Mouse (Mus musculus) C2C12 (cell line): ENCODE measurements at regions not wholly inside any gene's neighbourhood (a gene's known extent, or its start where the extent isn't known, plus 50 kb on each side); places are given as distances from the start of the nearest gene placed in this dataset.

Experiments
- H3K27me3 ChIP-seq: one replicate; pipeline ENCODE4 v1.6.1; 2011; ENCODE audit not compliant: control insufficient read depth, insufficient read depth, insufficient read length
- H3K36me3 ChIP-seq: one replicate; pipeline ENCODE4 v1.6.1; 2011; ENCODE audit not compliant: control insufficient read depth, insufficient read depth
- H3K4me3 ChIP-seq: one replicate; pipeline ENCODE4 v1.5.1; 2011; ENCODE audit warnings: mild to moderate bottlenecking, control low read depth; ENCODE audit not compliant: poor library complexity, insufficient read depth, severe bottlenecking
- H3K79me2 ChIP-seq: one replicate; pipeline ENCODE4 v1.6.1; 2011; ENCODE audit not compliant: control insufficient read depth, insufficient read depth
- H3K79me3 ChIP-seq: one replicate; pipeline ENCODE4 v1.6.1; 2011; ENCODE audit warnings: low read depth, control low read depth
- H3ac ChIP-seq: one replicate; pipeline ENCODE3; 2011; ENCODE audit warnings: low read depth; ENCODE audit not compliant: control insufficient read depth, insufficient read length
- CEBPB ChIP-seq: IDR thresholded peaks from one replicate; pipeline ENCODE4 v1.6.1; 2011; ENCODE audit warnings: low read depth, mild to moderate bottlenecking, control low read depth, moderate library complexity
- CTCF ChIP-seq: IDR thresholded peaks from one replicate; pipeline ENCODE4 v1.5.1; 2011; ENCODE audit not compliant: control insufficient read depth, insufficient read depth, insufficient read length
- FOSL1 ChIP-seq: IDR thresholded peaks from one replicate; pipeline ENCODE4 v1.8.0; 2011; ENCODE audit warnings: mild to moderate bottlenecking, low read length; ENCODE audit not compliant: poor library complexity, insufficient read depth, severe bottlenecking
- MAX ChIP-seq: IDR thresholded peaks from one replicate; pipeline ENCODE4 v1.6.1; 2011; ENCODE audit warnings: mild to moderate bottlenecking, control low read depth
- MYOD1 ChIP-seq: IDR thresholded peaks from one replicate; pipeline ENCODE4 v1.6.1; 2011; ENCODE audit warnings: low read depth; ENCODE audit not compliant: control insufficient read depth, insufficient read length
- MYOG ChIP-seq: IDR thresholded peaks from one replicate; pipeline ENCODE4 v1.6.1; 2011; ENCODE audit not compliant: control insufficient read depth, insufficient read length; ENCODE audit errors: extremely low read depth
- USF1 ChIP-seq: IDR thresholded peaks from one replicate; pipeline ENCODE4 v1.6.1; 2011; ENCODE audit warnings: low read depth, mild to moderate bottlenecking, control low read depth, moderate library complexity

DNA sequence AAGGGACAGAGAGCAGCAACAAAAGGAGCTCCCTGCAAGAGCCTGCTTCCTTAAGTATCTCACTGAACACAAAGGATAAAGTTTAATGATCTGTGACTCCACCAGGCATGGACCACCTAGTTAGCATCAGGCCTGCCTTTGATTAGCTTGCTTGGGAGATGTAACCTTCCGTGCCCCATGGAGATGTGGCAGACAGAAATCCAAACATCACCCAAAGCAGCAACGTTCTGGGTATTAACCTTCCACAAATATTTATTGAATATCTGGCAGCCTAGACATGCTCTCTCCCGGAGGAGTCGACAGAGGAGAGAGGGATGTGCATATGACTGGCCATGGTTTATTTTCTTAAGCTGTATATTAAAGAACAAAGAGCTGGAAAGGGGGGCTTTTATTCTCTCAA lies 67.6 kb upstream of the Arhgap28 start:
- no peaks in the 10 kb centered on the region for H3K27me3 ChIP-seq
- no peak overlapping the region for H3K4me3 ChIP-seq
- H3K36me3 ChIP-seq: no peaks in the 10 kb centered on the region
- no peak overlapping the region for H3ac ChIP-seq
- TF ChIP-seq MAX: no peak
- no peak for TF ChIP-seq CEBPB
- TF ChIP-seq MYOD1: no peak
- TF ChIP-seq CTCF: no peak
- no peak for TF ChIP-seq MYOG
- TF ChIP-seq USF1: no peak
- TF ChIP-seq FOSL1: no peak
- H3K79me3 ChIP-seq: no peaks in the 10 kb centered on the region
- no peaks in the 10 kb centered on the region for H3K79me2 ChIP-seq

DNA sequence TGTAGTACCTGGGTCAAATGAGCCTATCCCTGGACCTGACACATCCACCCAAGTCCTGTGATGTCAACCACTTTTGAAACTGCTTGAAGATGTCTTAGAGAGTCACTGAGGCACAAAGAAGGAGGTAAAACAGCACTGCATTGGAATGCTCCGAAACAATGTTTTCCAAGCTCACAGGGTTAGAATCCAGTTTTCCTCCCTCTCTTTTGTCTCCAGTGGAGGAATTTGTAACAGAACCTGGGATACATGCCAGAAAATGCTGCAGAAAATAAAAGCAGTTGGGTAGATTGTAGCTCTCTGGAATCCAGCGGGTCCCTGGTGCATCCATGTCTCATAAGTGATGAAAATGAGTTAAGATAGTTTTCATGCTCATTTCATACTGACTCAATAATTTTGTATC lies 71.8 kb upstream of the Arhgap28 start:
- Histone ChIP-seq H3K79me2 (no peaks in the 10 kb centered on the region), H3ac (no peak overlapping the region), H3K27me3 (no peaks in the 10 kb centered on the region), H3K36me3 (no peaks in the 10 kb centered on the region), H3K4me3 (no peak overlapping the region), H3K79me3 (no peaks in the 10 kb centered on the region)
- TF ChIP-seq MYOD1 (no peak), MAX (no peak), USF1 (no peak), CTCF (no peak), MYOG (no peak), CEBPB (no peak), FOSL1 (no peak)

DNA sequence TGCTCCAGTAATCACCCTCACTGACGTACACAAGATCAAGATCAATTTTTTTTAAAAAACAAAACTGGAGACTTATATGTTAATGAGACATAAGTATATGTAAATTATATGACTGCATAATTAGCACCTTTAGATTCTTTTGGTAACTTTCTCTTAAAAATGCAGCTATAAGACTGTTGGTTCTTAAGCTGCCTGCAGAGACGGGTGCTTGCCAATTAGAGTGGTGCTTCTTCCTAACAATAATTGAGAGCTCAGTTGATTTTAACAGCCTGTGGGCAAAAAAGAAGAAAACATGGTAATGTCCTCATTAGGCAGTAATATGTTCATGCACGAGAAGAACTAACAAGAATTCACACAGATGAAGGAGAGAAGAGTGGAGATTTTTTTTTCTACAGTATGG lies 74.8 kb upstream of the Arhgap28 start:
- Histone ChIP-seq H3K4me3 (no peak overlapping the region), H3ac (no peak overlapping the region), H3K79me2 (no peaks in the 10 kb centered on the region), H3K27me3 (no peaks in the 10 kb centered on the region), H3K79me3 (no peaks in the 10 kb centered on the region), H3K36me3 (no peaks in the 10 kb centered on the region)
- no peak for TF ChIP-seq MYOG
- TF ChIP-seq MAX: no peak

DNA sequence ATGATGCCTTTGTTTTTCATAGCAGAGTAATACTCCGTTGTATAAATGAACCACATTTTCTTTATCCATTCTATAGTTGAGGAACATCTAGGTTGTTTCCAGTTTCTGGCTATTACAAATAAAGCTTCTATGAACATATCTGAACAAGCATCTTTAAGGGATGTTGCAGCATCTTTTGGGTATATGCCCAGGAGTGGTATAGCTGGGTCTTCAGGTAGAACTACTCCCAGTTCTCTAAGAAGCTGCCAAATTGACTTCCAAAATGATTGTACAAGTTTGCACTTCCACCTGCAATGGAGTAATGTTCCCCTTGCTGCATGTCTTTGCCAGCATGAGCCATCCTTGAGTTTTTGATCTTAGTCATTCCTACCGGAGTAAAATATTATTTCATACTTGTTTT lies 80.5 kb upstream of the Arhgap28 start:
- H3K79me3 ChIP-seq: no peaks in the 10 kb centered on the region
- no peaks in the 10 kb centered on the region for H3K27me3 ChIP-seq
- H3K36me3 ChIP-seq: no peaks in the 10 kb centered on the region
- H3K4me3 ChIP-seq: no peak overlapping the region
- no peak overlapping the region for H3ac ChIP-seq
- H3K79me2 ChIP-seq: no peaks in the 10 kb centered on the region
- TF ChIP-seq MYOD1: no peak
- TF ChIP-seq MYOG: no peak
- no peak for TF ChIP-seq FOSL1
- TF ChIP-seq CTCF: no peak
- no peak for TF ChIP-seq MAX

DNA sequence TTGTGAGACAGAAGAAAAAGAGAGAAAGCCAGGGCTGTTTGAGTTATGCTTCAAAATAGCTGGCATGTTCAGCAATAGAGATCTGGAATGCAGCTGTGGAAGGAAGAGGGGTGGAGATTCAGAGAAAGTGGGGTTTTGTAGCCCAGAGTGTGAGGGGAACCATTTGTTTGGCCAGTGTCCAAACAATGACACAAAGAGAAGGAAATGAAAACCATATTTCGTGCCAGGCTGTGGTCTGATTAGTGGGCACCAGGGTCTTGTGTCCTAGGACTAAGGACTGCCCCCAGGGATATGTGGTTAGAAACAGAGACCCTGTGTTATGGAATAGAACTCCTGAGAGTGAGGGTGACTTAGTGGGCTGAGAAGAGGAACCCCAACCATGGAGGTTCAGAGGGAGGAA lies 83.2 kb upstream of the Arhgap28 start:
- Histone ChIP-seq H3K79me3 (no peaks in the 10 kb centered on the region), H3K36me3 (no peaks in the 10 kb centered on the region), H3K79me2 (no peaks in the 10 kb centered on the region), H3K4me3 (no peak overlapping the region), H3ac (no peak overlapping the region), H3K27me3 (no peaks in the 10 kb centered on the region)
- no peak for TF ChIP-seq MAX
- no peak for TF ChIP-seq USF1
- TF ChIP-seq MYOG: no peak
- no peak for TF ChIP-seq CTCF
- no peak for TF ChIP-seq MYOD1
- no peak for TF ChIP-seq CEBPB
- no peak for TF ChIP-seq FOSL1

DNA sequence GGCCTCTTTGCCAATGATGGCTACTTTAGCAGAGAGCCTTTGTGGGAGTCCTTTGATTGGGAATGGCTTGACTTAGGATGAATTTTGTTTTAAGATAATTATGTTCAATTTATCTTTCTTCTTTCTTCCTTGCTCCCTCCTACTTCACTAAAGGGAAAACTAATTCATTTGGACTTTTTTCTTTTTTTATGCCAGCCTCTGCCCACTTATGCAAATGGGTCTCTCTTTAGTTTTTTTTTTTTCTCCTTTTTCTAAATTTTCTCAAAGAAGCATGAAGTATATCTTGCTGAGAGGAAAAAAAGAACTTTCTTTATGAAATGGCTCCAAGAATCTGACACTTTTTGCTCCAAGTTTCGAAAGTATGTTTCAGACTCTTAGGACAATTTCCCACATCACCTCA lies 85.3 kb upstream of the Arhgap28 start:
- H3K79me2 ChIP-seq: no peaks in the 10 kb centered on the region
- H3ac ChIP-seq: no peak overlapping the region
- no peaks in the 10 kb centered on the region for H3K79me3 ChIP-seq
- H3K4me3 ChIP-seq: no peak overlapping the region
- TF ChIP-seq CEBPB (no peak), CTCF (no peak), MYOG (no peak), MYOD1 (no peak), MAX (no peak), USF1 (no peak), FOSL1 (no peak)
- H3K36me3 ChIP-seq: no peaks in the 10 kb centered on the region
- no peaks in the 10 kb centered on the region for H3K27me3 ChIP-seq
